Mouse (Mus musculus): Measurements from ENCODE around the gene Med13. TPM values are rescaled to one million over a fixed set of nuclear protein-coding genes. Genes with fewer than 3 reads are reported as not detected.

The Med13 gene
- polyA plus RNA-seq, 1 experiment from 2014 or later: 5.5 TPM

GRCm38 (mm10) chr11:86389506-86389905 lies 32.1 kb upstream of the Med13 start:
- Histone ChIP-seq H3K4me3 (no peak overlapping the region), H3K4me1 (replicated peaks) (peaks cover 4% of the 10 kb centered on the region), H3K36me3 (no peaks in the 10 kb centered on the region), H3K27ac (no peak overlapping the region), H3K9ac (no peak overlapping the region), H3K27me3 (no peaks in the 10 kb centered on the region), H3K9me3 (replicated peaks) (no peaks in the 10 kb centered on the region), H3K4me2 (no peak overlapping the region)
- ATAC-seq (replicated peaks; ENCODE audit: insufficient number of reproducible peaks, insufficient read depth, low FRiP score, low read depth): no peak
- WGBS: 71% methylated on average over 4 of the region's 4 CpGs

GRCm38 (mm10) chr11:86388821-86389480 lies 31.5 kb upstream of the Med13 start:
- Histone ChIP-seq H3K27me3 (no peaks in the 10 kb centered on the region), H3K4me3 (no peak overlapping the region), H3K9me3 (replicated peaks) (no peaks in the 10 kb centered on the region), H3K9ac (no peak overlapping the region), H3K27ac (no peak overlapping the region), H3K4me2 (no peak overlapping the region), H3K36me3 (no peaks in the 10 kb centered on the region), H3K4me1 (replicated peaks) (peaks cover 4% of the 10 kb centered on the region)
- no peak for ATAC-seq (replicated peaks; ENCODE audit: insufficient number of reproducible peaks, insufficient read depth, low FRiP score, low read depth)
- WGBS: 65% methylated on average over 13 of the region's 13 CpGs

GRCm38 (mm10) chr11:86387121-86387893 lies 29.9 kb upstream of the Med13 start:
- no peak for ATAC-seq (replicated peaks; ENCODE audit: insufficient number of reproducible peaks, insufficient read depth, low FRiP score, low read depth)
- Histone ChIP-seq H3K9ac (no peak overlapping the region), H3K27ac (no peak overlapping the region), H3K9me3 (replicated peaks) (no peaks in the 10 kb centered on the region), H3K4me2 (no peak overlapping the region), H3K4me1 (replicated peaks) (peaks cover 4% of the 10 kb centered on the region), H3K36me3 (no peaks in the 10 kb centered on the region), H3K27me3 (no peaks in the 10 kb centered on the region), H3K4me3 (no peak overlapping the region)
- 44% methylated on average over 9 of the region's 9 CpGs for WGBS

- 71% methylated on average over 10 of the region's 10 CpGs for WGBS
- Histone ChIP-seq H3K9ac (no peak overlapping the region), H3K9me3 (replicated peaks) (no peaks in the 10 kb centered on the region), H3K4me2 (no peak overlapping the region), H3K27me3 (no peaks in the 10 kb centered on the region), H3K4me1 (replicated peaks) (peaks cover 4% of the 10 kb centered on the region), H3K4me3 (no peak overlapping the region), H3K36me3 (no peaks in the 10 kb centered on the region), H3K27ac (no peak overlapping the region)
- no peak for ATAC-seq (replicated peaks; ENCODE audit: insufficient number of reproducible peaks, insufficient read depth, low FRiP score, low read depth)
Observed at GRCm38 (mm10) chr11:86386576-86386975, 29.2 kb upstream of the Med13 start.

GRCm38 (mm10) chr11:86385710-86386282 lies 28.4 kb upstream of the Med13 start:
- Histone ChIP-seq H3K4me3 (no peak overlapping the region), H3K9ac (no peak overlapping the region), H3K4me1 (replicated peaks) (peaks cover 12% of the 10 kb centered on the region), H3K4me2 (no peak overlapping the region), H3K27ac (no peak overlapping the region), H3K9me3 (replicated peaks) (no peaks in the 10 kb centered on the region), H3K27me3 (no peaks in the 10 kb centered on the region), H3K36me3 (no peaks in the 10 kb centered on the region)
- 83% methylated on average over 11 of the region's 11 CpGs for WGBS
- ATAC-seq (replicated peaks; ENCODE audit: insufficient number of reproducible peaks, insufficient read depth, low FRiP score, low read depth): no peak

GRCm38 (mm10) chr11:86384141-86384540 lies 26.7 kb upstream of the Med13 start:
- WGBS: 75% methylated on average over 3 of the region's 3 CpGs

GRCm38 (mm10) chr11:86382520-86383157 lies 25.2 kb upstream of the Med13 start:
- H3K4me1 ChIP-seq (replicated peaks): peaks cover 18% of the 10 kb centered on the region

More at GRCm38 (mm10) chr11:86384141-86384540, 26.7 kb upstream of the Med13 start:
- no peaks in the 10 kb centered on the region for H3K9me3 ChIP-seq (replicated peaks)
- H3K4me2 ChIP-seq: no peak overlapping the region
- peaks cover 19% of the 10 kb centered on the region for H3K4me1 ChIP-seq (replicated peaks)
- H3K36me3 ChIP-seq: no peaks in the 10 kb centered on the region
- H3K27me3 ChIP-seq: no peaks in the 10 kb centered on the region
- ATAC-seq (replicated peaks; ENCODE audit: insufficient number of reproducible peaks, insufficient read depth, low FRiP score, low read depth): no peak
- no peak overlapping the region for H3K9ac ChIP-seq
- no peak overlapping the region for H3K4me3 ChIP-seq
- no peak overlapping the region for H3K27ac ChIP-seq

GRCm38 (mm10) chr11:86381478-86382091 lies 24.2 kb upstream of the Med13 start:
- 62% methylated on average over 5 of the region's 5 CpGs for WGBS
- no peak overlapping the region for H3K27ac ChIP-seq
- no peak overlapping the region for H3K4me2 ChIP-seq
- no peak overlapping the region for H3K9ac ChIP-seq
- ATAC-seq (replicated peaks; ENCODE audit: insufficient number of reproducible peaks, insufficient read depth, low FRiP score, low read depth): no peak
- H3K4me3 ChIP-seq: no peak overlapping the region
- no peaks in the 10 kb centered on the region for H3K27me3 ChIP-seq
- H3K36me3 ChIP-seq: no peaks in the 10 kb centered on the region
- no peaks in the 10 kb centered on the region for H3K9me3 ChIP-seq (replicated peaks)
- H3K4me1 ChIP-seq (replicated peaks): peaks cover 15% of the 10 kb centered on the region

More at GRCm38 (mm10) chr11:86382520-86383157, 25.2 kb upstream of the Med13 start:
- ATAC-seq (replicated peaks; ENCODE audit: insufficient number of reproducible peaks, insufficient read depth, low FRiP score, low read depth): no peak
- Histone ChIP-seq H3K4me2 (no peak overlapping the region), H3K27me3 (no peaks in the 10 kb centered on the region), H3K4me3 (no peak overlapping the region), H3K9ac (no peak overlapping the region), H3K36me3 (no peaks in the 10 kb centered on the region), H3K27ac (no peak overlapping the region), H3K9me3 (replicated peaks) (no peaks in the 10 kb centered on the region)
- 81% methylated on average over 10 of the region's 10 CpGs for WGBS

GRCm38 (mm10) chr11:86380521-86381238 lies 23.3 kb upstream of the Med13 start:
- Histone ChIP-seq H3K4me3 (no peak overlapping the region), H3K9me3 (replicated peaks) (no peaks in the 10 kb centered on the region), H3K4me1 (replicated peaks) (peaks cover 15% of the 10 kb centered on the region), H3K27me3 (no peaks in the 10 kb centered on the region), H3K36me3 (no peaks in the 10 kb centered on the region), H3K27ac (no peak overlapping the region), H3K9ac (no peak overlapping the region), H3K4me2 (no peak overlapping the region)
- WGBS: 64% methylated on average over 12 of the region's 12 CpGs
- ATAC-seq (replicated peaks; ENCODE audit: insufficient number of reproducible peaks, insufficient read depth, low FRiP score, low read depth): no peak

GRCm38 (mm10) chr11:86378981-86379380 lies 21.6 kb upstream of the Med13 start:
- H3K9me3 ChIP-seq (replicated peaks): no peaks in the 10 kb centered on the region
- H3K36me3 ChIP-seq: no peaks in the 10 kb centered on the region
- peaks cover 15% of the 10 kb centered on the region for H3K4me1 ChIP-seq (replicated peaks)
- H3K4me2 ChIP-seq: no peak overlapping the region
- H3K27me3 ChIP-seq: no peaks in the 10 kb centered on the region
- WGBS: 60% methylated on average over 4 of the region's 4 CpGs
- no peak overlapping the region for H3K9ac ChIP-seq
- no peak for ATAC-seq (replicated peaks; ENCODE audit: insufficient number of reproducible peaks, insufficient read depth, low FRiP score, low read depth)
- H3K4me3 ChIP-seq: no peak overlapping the region
- no peak overlapping the region for H3K27ac ChIP-seq

All from heart, embryonic 15.5 days (tissue).